ENCODE assay signal across 26 mouse cellular contexts in genomic region chr14:102396036-102396734, GRCm38 (mm10).
DNase-seq lines count a peak whose midpoint lies in the region; ATAC-seq and TF ChIP-seq lines count a peak whose summit lies in the region.
"Had no signal": no experiment of that assay in that cellular context is flagged by ENCODE, and none has a peak within 500 bp of the region (broad histone marks: within the 10 kb centered on the region; RNA-seq: fewer than 3 reads in every experiment).

No protein-coding gene starts in this region.

- no peaks in the 10 kb centered on the region for H3K36me3 ChIP-seq in intestine, postnatal 0 days (ENCODE audit: control insufficient read depth, insufficient read depth)
- H3K36me3 ChIP-seq in intestine, embryonic 15.5 days = no peaks in the 10 kb centered on the region
- no peaks in the 10 kb centered on the region for H3K36me3 ChIP-seq in lung, postnatal 0 days (ENCODE audit: insufficient read depth, low read length)
- H3K36me3 ChIP-seq in stomach, postnatal 0 days (ENCODE audit: control insufficient read depth, insufficient read depth, low read length) = no peaks in the 10 kb centered on the region
- H3K36me3 ChIP-seq: hindbrain, embryonic 13.5 days; limb, embryonic 12.5 days; stomach, embryonic 15.5 days had no signal

- H3K27ac ChIP-seq in intestine, postnatal 0 days (ENCODE audit: low read depth, low read length) = no peak overlapping the region
- H3K27ac ChIP-seq in intestine, embryonic 15.5 days = no peak overlapping the region
- no peak overlapping the region for H3K27ac ChIP-seq in lung, postnatal 0 days (ENCODE audit: low read length)
- H3K27ac ChIP-seq in stomach, postnatal 0 days (replicated peaks) = no peak overlapping the region
- H3K27ac ChIP-seq: hindbrain, embryonic 13.5 days; limb, embryonic 12.5 days; stomach, embryonic 15.5 days had no signal

- peak; percentile 53 for TF ChIP-seq CTCF in intestine, postnatal 0 days (IDR thresholded peaks at IDR 0.05; ENCODE audit: low read depth)
- peak; percentile 40 for TF ChIP-seq CTCF in lung, postnatal 0 days (IDR thresholded peaks at IDR 0.05)
- TF ChIP-seq CTCF in stomach, postnatal 0 days (IDR thresholded peaks at IDR 0.05; ENCODE audit: low read depth) = peak; percentile 51

- TF ChIP-seq EP300 in lung, postnatal 0 days (IDR thresholded peaks at IDR 0.05) = no peak
- TF ChIP-seq EP300 in stomach, postnatal 0 days (optimal IDR thresholded peaks at IDR 0.05) = no peak

- H3K9ac ChIP-seq in intestine, postnatal 0 days (ENCODE audit: low read depth, low read length) = no peak overlapping the region
- H3K9ac ChIP-seq in intestine, embryonic 15.5 days = no peak overlapping the region
- no peak overlapping the region for H3K9ac ChIP-seq in lung, postnatal 0 days (replicated peaks; ENCODE audit: low read depth)
- no peak overlapping the region for H3K9ac ChIP-seq in stomach, postnatal 0 days (ENCODE audit: low read length)
- H3K9ac ChIP-seq: hindbrain, embryonic 13.5 days; limb, embryonic 12.5 days; stomach, embryonic 15.5 days had no signal

- H3K4me1 ChIP-seq in intestine, postnatal 0 days (replicated peaks; ENCODE audit: control insufficient read depth, insufficient read depth, low read length) = no peaks in the 10 kb centered on the region
- no peaks in the 10 kb centered on the region for H3K4me1 ChIP-seq in intestine, embryonic 15.5 days (replicated peaks)
- H3K4me1 ChIP-seq in lung, postnatal 0 days (ENCODE audit: insufficient read depth, low read depth, low read length) = no peaks in the 10 kb centered on the region
- H3K4me1 ChIP-seq in stomach, postnatal 0 days (replicated peaks; ENCODE audit: control insufficient read depth, insufficient read depth) = no peaks in the 10 kb centered on the region
- H3K4me1 ChIP-seq: hindbrain, embryonic 13.5 days; stomach, embryonic 15.5 days had no signal

- no peak for DNase-seq in lung, postnatal 0 days (ENCODE audit: low spot score)
- no peak for DNase-seq in lung, postnatal 25 days (ENCODE audit: low spot score)
- DNase-seq in stomach, postnatal 0 days (ENCODE audit: low spot score) = no peak
- no peak for DNase-seq in testis, postnatal 10 days (ENCODE audit: low spot score)
- DNase-seq: B cell, adult 2 months; cerebellum, adult 2 months; cerebellum, postnatal 25 days; embryo, embryonic 11 days; gastrocnemius, postnatal 10 days; heart, adult 18-20 months; heart, postnatal 4 days; kidney, adult 2 months; lung, postnatal 4 days; midbrain, embryonic 14.5 days; right cerebral cortex, postnatal 25 days; thymus, adult 18-20 months; thymus, postnatal 25 days had no signal

- no peaks in the 10 kb centered on the region for H3K9me3 ChIP-seq in intestine, postnatal 0 days (ENCODE audit: control insufficient read depth)
- no peaks in the 10 kb centered on the region for H3K9me3 ChIP-seq in intestine, embryonic 15.5 days
- no peaks in the 10 kb centered on the region for H3K9me3 ChIP-seq in lung, postnatal 0 days (ENCODE audit: low read length)
- no peaks in the 10 kb centered on the region for H3K9me3 ChIP-seq in stomach, postnatal 0 days (ENCODE audit: control insufficient read depth, low read length)
- H3K9me3 ChIP-seq: hindbrain, embryonic 13.5 days; limb, embryonic 12.5 days; stomach, embryonic 15.5 days had no signal

- H3K4me3 ChIP-seq in intestine, postnatal 0 days (ENCODE audit: low read depth, low read length) = no peak overlapping the region
- H3K4me3 ChIP-seq in intestine, embryonic 15.5 days (replicated peaks) = no peak overlapping the region
- no peak overlapping the region for H3K4me3 ChIP-seq in lung, postnatal 0 days (ENCODE audit: low read depth, low read length)
- no peak overlapping the region for H3K4me3 ChIP-seq in stomach, postnatal 0 days (ENCODE audit: low read depth, low read length)
- H3K4me3 ChIP-seq: erythroblast, embryonic 14.5 days; hindbrain, embryonic 13.5 days; limb, embryonic 12.5 days; stomach, embryonic 15.5 days had no signal

- no peak for ATAC-seq in intestine, postnatal 0 days
- ATAC-seq in intestine, embryonic 15.5 days = no peak
- no peak for ATAC-seq in lung, postnatal 0 days
- peak; percentile 94 for ATAC-seq in granulocyte monocyte progenitor cell, adult 5-6 weeks (replicated peaks; ENCODE audit: poor library complexity, severe bottlenecking)
- no peak for ATAC-seq in stomach, postnatal 0 days (ENCODE audit: low FRiP score, low TSS enrichment)
- ATAC-seq: inflammation-experienced regulatory T-cells, adult 6 months had no signal

- H3K27me3 ChIP-seq in intestine, postnatal 0 days (replicated peaks; ENCODE audit: control insufficient read depth, insufficient read depth, low read length) = no peaks in the 10 kb centered on the region
- no peaks in the 10 kb centered on the region for H3K27me3 ChIP-seq in intestine, embryonic 15.5 days (replicated peaks)
- no peaks in the 10 kb centered on the region for H3K27me3 ChIP-seq in lung, postnatal 0 days (replicated peaks; ENCODE audit: insufficient read depth, low read length)
- H3K27me3 ChIP-seq in stomach, postnatal 0 days (ENCODE audit: control insufficient read depth, insufficient read depth, low read length) = no peaks in the 10 kb centered on the region
- H3K27me3 ChIP-seq: hindbrain, embryonic 13.5 days; limb, embryonic 12.5 days; stomach, embryonic 15.5 days had no signal

- no peak overlapping the region for H3K4me2 ChIP-seq in intestine, postnatal 0 days (replicated peaks; ENCODE audit: low read depth)
- no peak overlapping the region for H3K4me2 ChIP-seq in intestine, embryonic 15.5 days (replicated peaks)
- no peak overlapping the region for H3K4me2 ChIP-seq in lung, postnatal 0 days (replicated peaks; ENCODE audit: low read depth, low read length)
- no peak overlapping the region for H3K4me2 ChIP-seq in stomach, postnatal 0 days (replicated peaks; ENCODE audit: low read depth)
- H3K4me2 ChIP-seq: heart, embryonic 11.5 days; hindbrain, embryonic 13.5 days; limb, embryonic 12.5 days; stomach, embryonic 15.5 days had no signal

- WGBS in intestine, postnatal 0 days = 72% methylated on average over 7 of the region's 7 CpGs
- WGBS in intestine, embryonic 15.5 days = 81% methylated on average over 7 of the region's 7 CpGs
- WGBS in lung, postnatal 0 days = 67% methylated on average over 7 of the region's 7 CpGs
- WGBS in stomach, postnatal 0 days = 73% methylated on average over 7 of the region's 7 CpGs
